Mouse (Mus musculus) olfactory bulb, adult 2 months (tissue): ENCODE results near the gene Prpf6. TPM values are rescaled to one million over a fixed set of nuclear protein-coding genes. Genes with fewer than 3 reads are reported as not detected.

Experiments
- H3K27ac ChIP-seq: fragments of 200-500 bp; 2 replicates; pipeline ENCODE4 v1.5.1; 2012; ENCODE audit warnings: low read depth, low read length; ENCODE audit not compliant: insufficient read depth
- H3K4me1 ChIP-seq: fragments of 200-500 bp; 2 replicates; pipeline ENCODE4 v1.6.1; 2012; ENCODE audit warnings: low read length; ENCODE audit not compliant: control insufficient read depth, insufficient read depth
- H3K4me3 ChIP-seq: fragments of 200-500 bp; 2 replicates; pipeline ENCODE4 v1.5.1; 2012; ENCODE audit warnings: mild to moderate bottlenecking, low read depth, low read length, moderate library complexity; ENCODE audit not compliant: insufficient read depth
- CTCF ChIP-seq: fragments of 200-500 bp; IDR thresholded peaks from 2 replicates; pipeline ENCODE4 v1.5.1; 2012; ENCODE audit warnings: low read depth, mild to moderate bottlenecking, low read length, moderate library complexity; ENCODE audit not compliant: insufficient read depth
- POLR2A ChIP-seq: fragments of 200-500 bp; IDR thresholded peaks from 2 replicates; pipeline ENCODE4 v1.6.1; 2012; ENCODE audit warnings: mild to moderate bottlenecking, low read depth, low read length, moderate library complexity; ENCODE audit not compliant: insufficient read depth
- WGBS: fragments of 180-500 bp; shearing (Covaris S2); methylation state at CpG from one replicate; pipeline ENCODE4 v1.1.7; 2018; 5-methylcytosine and 5-hydroxymethylcytosine counted together
- polyA plus RNA-seq: library from polyadenylated mRNA; stranded (reverse); fragments of >200 nt; gene quantifications from 2 replicates; pipeline ENCODE4 v1.2.4, GENCODE M21; 2012; ENCODE audit warnings: low replicate concordance; ENCODE audit not compliant: missing spikeins, insufficient read depth, insufficient read length

Prpf6 gene
- polyA plus RNA-seq, 1 experiment: not detected

DNA sequence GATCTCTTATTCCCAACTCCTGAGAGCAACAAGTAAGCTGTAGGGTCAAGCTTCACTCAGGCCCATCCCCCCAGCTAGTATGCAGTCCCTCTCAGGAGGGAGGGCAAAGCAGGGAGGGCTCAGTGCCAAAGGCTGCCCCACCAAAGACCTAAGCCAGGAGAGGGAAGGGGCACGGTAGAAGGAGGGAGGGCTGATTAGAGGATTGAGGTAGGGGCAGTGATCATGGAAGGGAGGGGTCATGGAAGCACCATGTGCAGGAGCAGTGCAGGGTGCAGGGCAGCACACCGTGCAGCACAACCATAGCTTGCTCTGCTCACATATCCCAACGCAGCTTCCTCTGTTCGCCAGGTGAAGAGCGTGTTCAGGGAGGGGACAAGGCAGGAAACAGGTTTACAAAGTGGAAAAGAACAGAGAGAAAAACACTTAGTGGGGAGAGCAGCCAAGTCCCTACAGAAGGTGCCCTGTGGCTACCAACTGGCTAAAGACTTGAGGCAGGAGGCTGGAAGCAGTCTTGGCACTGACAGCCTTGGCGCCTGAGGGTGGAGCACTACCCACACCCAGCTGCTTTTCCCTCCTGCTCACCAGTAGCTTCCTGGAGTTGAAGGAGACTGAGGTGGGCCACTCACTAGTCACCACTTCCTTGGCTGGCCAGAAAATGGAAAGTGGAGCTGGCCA is 20.6 kb upstream of the Prpf6 start:
- H3K4me3 ChIP-seq: no peak overlapping the region
- no peak overlapping the region for H3K27ac ChIP-seq
- 62% methylated on average over 6 of the region's 6 CpGs for WGBS
- TF ChIP-seq POLR2A (no peak), CTCF (no peak)
- H3K4me1 ChIP-seq: no peaks in the 10 kb centered on the region

DNA sequence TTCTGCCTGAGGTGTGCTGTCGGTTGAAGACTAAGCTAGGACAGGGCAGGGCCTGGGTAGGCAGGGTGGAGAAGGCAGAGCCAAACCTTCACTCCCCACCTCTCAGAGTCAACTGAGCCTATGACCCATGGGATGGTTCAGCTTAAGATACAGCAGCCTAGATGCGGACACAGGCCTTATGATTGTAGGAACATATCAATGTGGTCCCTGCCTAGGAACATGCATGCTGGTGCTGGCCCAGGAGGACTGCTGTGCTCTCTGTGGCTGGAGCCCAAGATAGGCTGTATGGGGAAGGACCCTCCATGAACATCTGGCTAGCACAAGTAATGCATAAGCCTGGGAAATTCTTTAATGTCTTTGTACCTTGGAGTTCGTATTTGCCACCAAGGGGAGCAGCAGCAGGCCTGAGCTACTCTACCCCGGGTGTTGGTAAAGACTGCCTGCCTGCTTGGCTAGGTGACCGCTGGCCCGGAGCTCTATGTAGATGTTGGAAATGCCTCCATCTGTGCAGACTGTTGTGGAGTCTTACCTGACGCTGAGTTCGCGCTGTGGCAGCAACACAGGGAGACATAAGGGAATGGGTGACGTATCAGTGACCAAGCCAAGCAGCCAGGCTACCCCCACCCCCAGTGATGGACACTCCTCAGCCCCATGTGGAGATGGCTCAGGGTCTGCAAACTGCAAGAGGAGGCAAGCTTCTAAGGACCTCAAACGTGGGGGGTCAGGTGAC is 19.6 kb upstream of the Prpf6 start:
- H3K27ac ChIP-seq: no peak overlapping the region
- TF ChIP-seq POLR2A (no peak), CTCF (no peak)
- WGBS: 90% methylated on average over 11 of the region's 11 CpGs
- H3K4me1 ChIP-seq: 0 out of 2 replicates have a peak, but pooled peaks cover under 1% of the 10 kb centered on the region
- no peak overlapping the region for H3K4me3 ChIP-seq

- WGBS: 94% methylated on average over 15 of the region's 15 CpGs
- no peak overlapping the region for H3K4me3 ChIP-seq
These were observed 18.4 kb upstream of the Prpf6 start for GRCm38 (mm10) chr2:181572921-181573920.

DNA sequence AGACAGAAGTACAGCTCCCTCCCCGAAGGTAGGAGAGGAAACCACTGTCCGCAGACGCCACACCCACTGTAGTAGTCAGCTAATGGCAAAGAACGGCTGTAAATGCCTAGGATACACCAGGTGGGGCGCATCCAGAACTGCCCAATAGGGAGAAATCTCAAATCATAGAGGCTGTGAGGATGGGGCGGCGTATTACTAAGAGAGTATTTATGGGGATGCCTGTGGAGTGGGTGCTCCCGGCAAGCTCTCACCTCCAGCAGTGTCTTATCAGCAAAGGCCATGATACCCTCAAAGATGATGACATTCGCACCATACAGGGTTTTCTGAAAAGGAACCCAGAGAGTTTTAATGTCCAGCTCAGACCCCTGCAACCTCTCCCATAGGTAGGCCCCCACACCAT is 17.7 kb upstream of the Prpf6 start:
- Histone ChIP-seq H3K4me3 (no peak overlapping the region), H3K27ac (no peak overlapping the region), H3K4me1 (peaks cover 13% of the 10 kb centered on the region)
- 93% methylated on average over 9 of the region's 9 CpGs for WGBS
- no peak for TF ChIP-seq POLR2A
- no peak for TF ChIP-seq CTCF

More at GRCm38 (mm10) chr2:181572921-181573920, 18.4 kb upstream of the Prpf6 start:
- H3K4me1 ChIP-seq: peaks cover 9% of the 10 kb centered on the region
- TF ChIP-seq CTCF (no peak), POLR2A (no peak)
- H3K27ac ChIP-seq: no peak overlapping the region

DNA sequence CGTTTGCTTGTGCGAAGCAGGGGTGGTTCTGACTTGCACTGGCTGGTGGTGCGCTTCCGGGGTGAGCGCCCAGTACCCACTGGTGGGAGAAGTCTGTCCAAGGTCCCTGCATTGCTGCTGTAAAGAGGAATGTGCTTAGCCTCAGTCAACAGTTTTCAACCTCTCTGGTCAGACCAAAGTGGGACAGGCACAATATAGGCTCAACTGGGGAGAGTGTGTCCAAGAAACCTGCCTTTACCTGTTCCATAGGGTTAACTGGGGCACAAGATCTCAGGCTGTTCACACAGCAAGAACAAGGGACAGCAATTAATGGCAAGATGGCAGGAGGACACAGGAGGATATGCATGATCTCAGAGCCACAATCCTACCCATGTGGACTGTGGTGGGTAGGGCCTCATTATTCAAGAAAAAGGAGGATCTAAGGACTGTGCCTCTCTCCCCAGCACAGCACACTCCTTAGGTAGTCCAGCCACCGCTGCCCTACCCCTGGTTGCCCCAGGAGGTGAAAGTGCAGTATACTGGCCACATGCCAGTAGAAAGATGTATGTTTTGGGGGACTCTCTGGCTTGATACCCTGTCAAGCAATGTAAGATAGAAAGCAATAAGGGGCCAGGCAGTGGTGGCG is 16.6 kb upstream of the Prpf6 start:
- Histone ChIP-seq H3K27ac (no peak overlapping the region), H3K4me1 (peaks cover 18% of the 10 kb centered on the region), H3K4me3 (no peak overlapping the region)
- TF ChIP-seq POLR2A (no peak), CTCF (no peak)
- 93% methylated on average over 7 of the region's 7 CpGs for WGBS

- Histone ChIP-seq H3K4me1 (peaks cover 23% of the 10 kb centered on the region), H3K4me3 (no peak overlapping the region), H3K27ac (no peak overlapping the region)
- 94% methylated on average over 2 of the region's 2 CpGs for WGBS
- TF ChIP-seq CTCF: no peak
- no peak for TF ChIP-seq POLR2A
These were observed 15.1 kb upstream of the Prpf6 start for GRCm38 (mm10) chr2:181576613-181577012.

DNA sequence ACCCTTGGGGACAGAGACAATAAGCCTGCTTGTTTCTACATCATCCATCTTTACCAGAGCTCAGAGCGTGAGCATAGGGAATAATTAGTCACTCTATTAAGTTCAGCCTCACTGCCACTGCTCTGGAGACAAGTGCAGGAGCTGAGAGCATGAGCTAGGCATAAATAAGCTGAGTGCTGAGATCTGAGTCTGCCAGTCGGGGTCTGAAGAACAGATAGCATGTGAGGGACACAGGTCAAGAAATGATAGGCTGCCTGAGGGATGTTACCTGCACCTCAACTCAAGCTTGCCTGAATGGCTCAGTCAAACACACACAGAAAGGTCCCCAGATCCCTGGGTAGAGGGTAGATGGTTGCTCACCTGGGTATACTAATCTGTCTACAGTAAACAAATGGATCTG is 14.5 kb upstream of the Prpf6 start:
- Histone ChIP-seq H3K4me3 (no peak overlapping the region), H3K4me1 (peaks cover 23% of the 10 kb centered on the region), H3K27ac (no peak overlapping the region)
- TF ChIP-seq POLR2A: no peak
- TF ChIP-seq CTCF: no peak
- 18% methylated on average over 2 of the region's 2 CpGs for WGBS

DNA sequence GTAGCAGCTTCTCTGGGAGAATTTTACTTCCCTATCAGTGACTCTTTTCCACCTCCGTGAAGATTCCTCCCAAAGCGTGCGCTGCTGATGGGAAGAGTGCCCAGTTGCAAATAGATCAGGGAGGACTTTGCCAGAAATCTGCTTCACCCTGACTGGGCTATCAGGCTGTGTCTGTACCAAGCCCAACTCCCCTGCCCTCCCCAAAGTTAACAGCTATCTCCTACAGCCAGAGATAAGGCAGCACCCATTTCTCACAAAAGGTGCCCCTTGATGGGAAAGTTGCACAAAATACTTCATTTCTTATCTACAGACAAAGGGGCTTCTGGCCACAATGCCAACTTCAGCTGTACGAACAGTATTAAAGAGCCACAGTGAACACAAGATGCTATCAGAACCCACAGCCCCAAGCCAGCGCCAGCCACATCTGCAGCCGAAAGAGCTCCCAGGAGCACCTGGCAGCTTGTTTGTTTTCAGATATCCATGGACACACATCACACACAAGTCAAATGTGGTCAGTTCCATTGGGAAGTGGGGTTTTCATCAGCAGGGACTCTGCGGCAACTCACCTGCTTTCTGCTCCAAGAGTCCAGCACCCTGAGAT is 13.6 kb upstream of the Prpf6 start:
- Histone ChIP-seq H3K27ac (no peak overlapping the region), H3K4me1 (peaks cover 23% of the 10 kb centered on the region), H3K4me3 (no peak overlapping the region)
- WGBS: 52% methylated on average over 7 of the region's 7 CpGs
- TF ChIP-seq CTCF: no peak
- TF ChIP-seq POLR2A: no peak
